Mouse (Mus musculus): ENCODE measurements around the gene Zfp945. TPM values are rescaled to one million over a fixed set of nuclear protein-coding genes. Genes with fewer than 3 reads are reported as not detected.

Gene Zfp945
- polyA plus RNA-seq (2017; shearing (Covaris generic)): 11.1 TPM

DNA sequence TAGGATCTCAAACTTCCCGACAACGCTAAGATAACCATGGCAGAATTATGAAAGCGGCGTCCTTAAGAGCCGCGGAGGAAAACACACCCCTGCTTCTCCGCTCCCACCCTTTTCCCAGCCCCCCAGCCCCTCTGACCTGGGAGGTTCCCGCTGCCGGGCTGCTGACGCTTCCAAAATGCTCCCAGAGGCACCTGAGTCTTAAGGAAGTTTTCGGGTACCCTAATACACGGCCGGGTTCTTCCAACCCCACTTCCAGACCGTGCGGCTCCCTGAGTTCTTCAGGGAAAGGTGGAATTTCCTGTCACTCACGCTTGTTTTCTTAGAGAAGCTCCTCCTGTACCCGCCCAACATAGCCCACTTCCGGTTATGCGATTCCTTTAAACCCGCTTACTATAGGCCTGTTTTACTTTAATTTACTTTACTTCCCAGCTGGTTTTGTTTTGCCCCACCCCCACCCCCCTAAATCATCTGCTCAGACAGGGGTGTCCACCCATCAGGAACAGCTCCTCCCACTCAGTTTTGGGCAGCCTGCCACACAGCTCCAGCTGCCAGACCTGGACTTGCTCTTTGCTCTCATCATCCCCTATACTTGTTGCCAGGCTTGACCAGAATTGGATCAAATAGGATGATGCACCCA is at the start of gene Zfp945:
Zfp945 (minus strand) TSS at position 290 of the 637 bp plus-strand sequence.

Other genes starting within 250 kb of the Zfp945 start
- 0.15 TPM for gene Vmn2r113, start 75.8 kb upstream of the Zfp945 start, polyA plus RNA-seq (2017; shearing (Covaris generic))
- not detected for gene Vmn2r-ps130, start 194.0 kb upstream of the Zfp945 start, polyA plus RNA-seq (2017; shearing (Covaris generic))